In genomic region chr2:31950058-31950871, GRCm38 (mm10) we compare ENCODE assay signal across 8 mouse cellular contexts. TPM values are rescaled to one million over a fixed set of nuclear protein-coding genes. Genes with fewer than 3 reads are reported as not detected.
A peak's percentile ranks its signal among the peaks of the same experiment; 100 is the strongest.
DNase-seq lines count a peak whose midpoint lies in the region; ATAC-seq and TF ChIP-seq lines count a peak whose summit lies in the region.

Gene Aif1l, plus strand, starts transcription at chr2:31950139.

- peak within 1 kb of the TSS; percentile 6 for H3ac ChIP-seq in myocyte (ENCODE audit: control insufficient read depth, insufficient read length)

- no peaks in the 10 kb centered on the region for H3K79me2 ChIP-seq in myocyte (ENCODE audit: control insufficient read depth, insufficient read depth)

- no peak within 1 kb of the TSS for H3K27ac ChIP-seq in liver, embryonic 13.5 days

- under 1% methylated on average over 65 of the region's 66 CpGs for WGBS in liver, embryonic 13.5 days (ENCODE audit: insufficient replicate concordance)

- H3K4me3 ChIP-seq in erythroblast, embryonic 14.5 days (replicated peaks), result peak within 1 kb of the TSS; percentile 35
- peak within 1 kb of the TSS; percentile 53 for H3K4me3 ChIP-seq in liver, embryonic 13.5 days (replicated peaks)
- peak within 1 kb of the TSS; percentile 33 for H3K4me3 ChIP-seq in myocyte

- H3K27me3 ChIP-seq in erythroblast, embryonic 14.5 days (ENCODE audit: control insufficient read depth), result peaks cover 55% of the 10 kb centered on the region
- peaks cover 64% of the 10 kb centered on the region for H3K27me3 ChIP-seq in liver, embryonic 13.5 days
- H3K27me3 ChIP-seq in myocyte (ENCODE audit: control insufficient read depth, insufficient read depth, insufficient read length), result no peaks in the 10 kb centered on the region

- ATAC-seq in erythroblast, adult 5-6 weeks (replicated peaks; ENCODE audit: low FRiP score, poor library complexity, severe bottlenecking), result no peak
- no peak for ATAC-seq in liver, embryonic 13.5 days (ENCODE audit: low read depth)

- peak; percentile 72 for TF ChIP-seq POLR2A in myocyte (IDR thresholded peaks at IDR 0.05; ENCODE audit: insufficient read length, low read depth)

- H3K9ac ChIP-seq in liver, embryonic 13.5 days, result peak within 1 kb of the TSS; percentile 50

- peak within 1 kb of the TSS; percentile 74 for H3K4me2 ChIP-seq in liver, embryonic 13.5 days
- peak within 1 kb of the TSS; percentile 81 for H3K4me2 ChIP-seq in myocyte (ENCODE audit: low read depth)

- peak; percentile 45 for DNase-seq in brain, adult 2 months (ENCODE audit: low read depth, low spot score)
- peak; percentile 80 for DNase-seq in gastrocnemius, postnatal 14 days
- peak; percentile 60 for DNase-seq in induced T-regulatory cell, adult 2 months (ENCODE audit: low read depth)
- peak; percentile 5 for DNase-seq in liver, embryonic 13.5 days
- DNase-seq in testis, postnatal 14 days (ENCODE audit: low spot score), result peak; percentile 25

- H3K4me1 ChIP-seq in erythroblast, embryonic 14.5 days (ENCODE audit: control insufficient read depth), result peaks cover 3% of the 10 kb centered on the region
- H3K4me1 ChIP-seq in liver, embryonic 13.5 days (replicated peaks), result peaks cover 13% of the 10 kb centered on the region

- no peaks in the 10 kb centered on the region for H3K36me3 ChIP-seq in erythroblast, embryonic 14.5 days (ENCODE audit: control insufficient read depth)
- no peaks in the 10 kb centered on the region for H3K36me3 ChIP-seq in liver, embryonic 13.5 days
- no peaks in the 10 kb centered on the region for H3K36me3 ChIP-seq in myocyte (ENCODE audit: control insufficient read depth, insufficient read depth)

- intact Hi-C loops in gastrocnemius, postnatal 14 days (cut with DNase I; ENCODE audit: low total_unique reads), result no loop called here

- H3K9me3 ChIP-seq in erythroblast, embryonic 14.5 days (ENCODE audit: control insufficient read depth, low read length), result no peaks in the 10 kb centered on the region; the same call in 1 of the 2 replicates
- no peaks in the 10 kb centered on the region for H3K9me3 ChIP-seq in liver, embryonic 13.5 days (replicated peaks)

TF ChIP-seq in myocyte, 11 proteins besides CTCF, POLR2A, EP300 and RAD21:
- TF ChIP-seq POLR2AphosphoS2 (IDR thresholded peaks at IDR 0.05; ENCODE audit: insufficient read length, low read depth), result peak; percentile 68
- peak in 1 of 3 experiments; percentile 10 for TF ChIP-seq MYOD1 (IDR thresholded peaks at IDR 0.05; ENCODE audit: control insufficient read depth in 1 of 3, insufficient read length in 2 of 3, low read depth in 2 of 3)
- TF ChIP-seq MYOG (IDR thresholded peaks at IDR 0.05; ENCODE audit: control insufficient read depth in 1 of 3, insufficient read depth in 1 of 3, insufficient read length in 2 of 3, low read depth in 2 of 3), result no peak

RNA-seq across cellular contexts. Expression of gene Aif1l, which starts in this region (rescaled TPM):
- polyA plus RNA-seq in erythroblast, embryonic 14.5 days (2012), result not detected in 2 replicates
- total RNA-seq in erythroblast, adult 5-6 weeks (2015; ENCODE audit: low replicate concordance), result not detected in 2 replicates
- not detected in 2 replicates for total RNA-seq in erythroblast, adult 5-6 weeks (2017; ENCODE audit: low replicate concordance)
- 10 to 100 TPM; 16.0 to 18.2 TPM for total RNA-seq in gastrocnemius, postnatal 14 days (2021)
- 3.5 and 4.0 TPM in 2 replicates for polyA plus RNA-seq in liver, embryonic 13.5 days (2015; fragmentation: Nextera tagmentation; extraction: Ambion mirVana)
- 159 TPM for polyA plus RNA-seq in myocyte (2012; fragmentation: generic; extraction: Trizol)

Comparison
In these comparisons a context has a peak if more than half of its experiments do, and no peak if none do; other contexts are left out.
1. RNA of gene Aif1l (total RNA-seq): 16.0 to 18.2 TPM in gastrocnemius, postnatal 14 days; not detected in erythroblast, adult 5-6 weeks; every median in the first group is over 10 times any median in the second.
2. RNA of gene Aif1l (polyA plus RNA-seq): 159 TPM in myocyte (single experiment); 3.5 to 4.0 TPM in liver, embryonic 13.5 days and not detected in erythroblast, embryonic 14.5 days; every median in the first group is over 10 times any median in the second.
3. DNase-seq: peak in every context shown above with its lines; median percentile 80 in gastrocnemius, postnatal 14 days; 60 in induced T-regulatory cell, adult 2 months; 45 in brain, adult 2 months; 25 in testis, postnatal 14 days; 5 in liver, embryonic 13.5 days.
4. Peak in every context shown above with its lines, with median percentiles within 50 percentile points of each other: H3K4me3 ChIP-seq.